Mouse (Mus musculus) ES-Bruce4 (cell line): ENCODE measurements around the gene B3galt6.

Source experiments
- CTCF ChIP-seq: IDR thresholded peaks from one replicate; pipeline ENCODE4 v1.8.1; 2011; ENCODE audit warnings: low read depth, low read length
- POLR2A ChIP-seq: IDR thresholded peaks from one replicate; pipeline ENCODE4 v1.8.1; 2011; ENCODE audit warnings: low read length; ENCODE audit not compliant: insufficient read depth

- TF ChIP-seq POLR2A (no peak), CTCF (no peak)
Measured at GRCm38 (mm10) chr4:155972651-155973050, 19.8 kb downstream of the B3galt6 start.
